Mouse (Mus musculus): ENCODE data around the gene Kncn.

DNA sequence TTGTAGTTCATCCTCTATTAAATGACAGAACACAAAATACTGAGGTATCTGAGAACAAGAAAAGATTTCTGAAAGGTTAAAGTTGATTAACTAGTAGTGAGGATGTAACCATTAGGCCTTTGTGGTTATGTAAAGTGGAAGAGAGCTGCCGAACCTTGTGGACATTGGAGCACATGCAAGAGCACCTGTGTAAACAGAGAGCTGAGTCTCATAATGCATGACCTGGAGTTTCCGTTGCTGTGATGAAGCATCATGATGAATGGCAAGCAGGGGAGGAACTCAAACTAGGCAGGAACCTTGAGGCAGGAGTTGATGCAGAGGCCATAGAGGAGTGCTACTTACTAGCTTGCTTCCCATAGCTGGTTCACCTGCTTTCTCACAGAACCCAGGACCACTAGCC lies 33.6 kb upstream of the Kncn start:
- TF ChIP-seq CTCF (IDR thresholded peaks at IDR 0.05; ENCODE audit: low read depth): no peak
- no peak for TF ChIP-seq EP300 (IDR thresholded peaks at IDR 0.05; ENCODE audit: low read depth)

Data from liver, postnatal 0 days (tissue).